Mouse (Mus musculus) right cerebral cortex, adult 2 months (tissue): Measurements from ENCODE around the gene Adamts17.

Source experiments
- DNase-seq, 2 experiments: peaks; one replicate each; pipeline ENCODE4 v3.0.0; 2021 to 2022; ENCODE audit warnings: low spot score in 2 of 2

The Adamts17 gene

DNA sequence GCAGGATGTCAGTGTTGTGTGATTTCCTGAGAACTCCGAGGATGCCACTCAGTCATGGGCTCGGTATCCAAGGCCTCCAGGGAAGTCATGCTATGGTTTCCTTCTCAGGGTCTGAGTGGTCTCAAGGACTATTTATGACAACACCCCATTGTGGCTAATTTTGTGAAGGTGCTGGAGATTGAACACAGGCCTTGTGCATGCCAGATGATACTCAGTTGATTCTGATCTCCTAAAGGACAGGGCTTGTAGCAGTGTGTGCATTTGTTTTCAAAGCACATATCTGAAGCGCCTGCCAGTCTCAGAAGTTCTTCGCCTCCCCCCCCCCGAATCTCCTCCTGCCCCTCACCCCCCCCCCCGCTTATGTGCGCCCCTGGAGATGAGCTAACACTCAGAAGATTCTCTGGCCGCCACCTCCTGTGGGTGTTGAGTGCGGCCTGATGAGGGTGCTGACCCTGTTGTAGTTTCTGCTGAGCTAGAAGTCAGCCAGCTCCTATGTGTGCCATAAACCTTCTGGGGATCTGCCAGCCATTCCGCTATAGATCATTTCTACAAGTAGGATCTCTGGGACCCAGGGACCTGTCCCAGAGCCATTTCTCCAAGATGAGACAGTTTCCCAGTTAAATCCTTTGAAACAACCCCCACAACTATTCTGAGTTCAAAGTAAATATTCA is 232.6 kb downstream of the Adamts17 start:
- DNase-seq = no peak

DNA sequence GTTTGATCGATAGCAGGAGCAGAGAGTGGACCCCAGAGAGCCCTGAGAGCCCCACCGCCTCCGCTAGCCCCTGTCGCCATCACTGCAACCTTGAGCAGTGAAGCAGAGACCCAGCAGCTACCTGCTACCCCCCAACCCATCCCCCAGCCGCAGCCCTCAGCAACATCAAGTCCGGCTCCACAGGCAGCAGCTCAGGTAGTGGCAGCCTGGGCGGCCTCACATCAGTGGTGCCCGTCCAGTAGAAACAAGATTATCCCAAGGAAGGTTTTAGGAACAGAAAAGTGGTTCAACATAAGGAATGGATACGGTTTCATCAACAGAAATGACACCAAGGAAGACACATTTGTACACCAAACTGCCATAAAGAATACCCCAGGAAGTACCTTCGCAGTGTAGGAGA is 243.2 kb downstream of the Adamts17 start:
- DNase-seq = no peak

DNA sequence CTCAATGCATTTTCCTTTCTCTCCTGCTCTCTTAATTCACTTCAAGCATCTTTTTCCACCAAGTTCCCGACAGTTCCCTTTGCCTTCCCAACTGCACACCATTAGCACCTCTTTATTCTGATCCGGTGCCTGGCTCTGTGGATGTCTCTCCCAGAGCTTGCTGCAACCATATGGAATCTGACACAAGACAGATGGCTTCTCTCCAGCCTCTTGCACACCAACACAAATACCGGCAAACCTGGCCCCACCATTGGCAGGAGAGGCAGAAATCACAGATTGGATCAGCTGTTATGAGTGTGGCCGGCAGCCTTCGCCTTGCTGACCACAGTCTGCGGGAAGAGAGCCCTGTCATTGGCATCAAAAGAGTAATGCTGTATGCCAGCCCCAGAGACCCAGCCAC is 248.2 kb downstream of the Adamts17 start:
- DNase-seq = peak in 1 of 2 experiments; percentile 27

DNA sequence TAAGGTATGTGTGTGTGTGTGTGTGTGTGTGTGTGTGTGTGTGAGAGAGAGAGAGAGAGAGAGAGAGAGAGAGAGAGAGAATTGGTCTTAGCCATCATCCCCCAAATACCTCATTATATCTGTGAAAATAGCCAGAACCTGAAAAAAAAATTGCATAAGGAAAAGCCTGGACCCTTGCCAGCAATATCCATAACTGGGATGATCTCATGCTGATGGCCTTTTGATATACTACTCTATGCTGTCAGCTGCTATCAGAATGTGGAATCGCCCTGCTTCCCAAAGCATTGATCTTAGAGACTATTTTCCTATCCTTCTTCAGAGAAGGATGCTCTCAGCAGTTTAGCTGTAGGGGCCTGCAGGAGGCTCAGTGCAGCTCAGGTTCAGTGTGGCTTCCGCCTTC is 257.6 kb downstream of the Adamts17 start:
- DNase-seq = no peak

DNA sequence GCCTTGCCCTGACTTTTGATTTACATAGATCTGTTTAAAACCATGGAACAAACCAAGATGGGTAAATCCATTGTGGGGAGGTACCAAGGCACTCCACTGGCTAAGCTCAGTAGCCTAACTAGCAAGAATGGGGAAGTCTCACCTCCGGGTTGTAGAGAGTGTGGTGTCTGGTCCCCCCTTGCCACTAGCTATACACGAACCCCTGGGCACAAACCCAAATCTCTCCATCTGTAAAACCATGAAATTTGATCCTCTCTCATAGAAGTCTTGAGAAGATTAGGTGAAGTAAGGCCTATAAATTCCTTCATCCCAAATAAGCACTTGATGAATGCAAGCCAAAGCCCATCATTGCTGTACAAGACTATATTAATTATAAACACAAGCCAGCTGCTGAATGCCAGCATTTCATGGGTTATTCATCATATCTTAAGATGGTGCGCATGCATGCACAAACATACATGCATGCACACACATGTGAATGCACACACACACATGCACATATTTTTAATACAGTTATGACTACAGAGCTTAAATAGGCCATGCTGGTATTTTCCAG is 262.0 kb downstream of the Adamts17 start:
- no peak for DNase-seq

DNA sequence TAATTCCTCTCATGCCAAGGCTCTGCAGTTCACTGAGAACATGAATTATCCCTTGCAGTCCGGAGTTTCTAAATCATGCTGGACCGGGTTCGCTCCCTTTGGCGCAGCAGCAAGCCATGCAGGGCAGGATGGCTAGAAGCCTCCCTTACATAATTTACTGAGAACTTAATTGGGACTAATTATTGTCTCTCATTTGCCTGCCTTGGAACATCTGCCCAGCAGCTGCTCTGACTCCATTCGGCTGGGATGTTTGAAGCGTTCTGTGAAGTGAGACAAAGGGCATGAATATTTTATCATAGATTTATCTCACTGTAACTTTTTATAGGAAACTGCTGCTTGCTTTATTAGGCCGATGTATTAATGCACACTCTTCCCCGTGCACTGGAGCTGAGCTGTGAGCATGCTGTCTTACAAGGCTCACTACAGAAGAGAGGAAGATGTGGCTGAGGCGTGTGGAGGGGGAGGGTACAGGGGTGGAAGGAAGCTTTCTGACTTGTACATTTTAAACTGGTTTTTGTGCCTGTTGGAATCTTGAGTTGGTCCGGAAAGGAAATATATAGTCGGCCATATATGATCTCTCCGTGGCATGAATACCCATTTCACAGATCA is 271.1 kb downstream of the Adamts17 start:
- peak in 1 of 2 experiments; percentile 15 for DNase-seq

DNA sequence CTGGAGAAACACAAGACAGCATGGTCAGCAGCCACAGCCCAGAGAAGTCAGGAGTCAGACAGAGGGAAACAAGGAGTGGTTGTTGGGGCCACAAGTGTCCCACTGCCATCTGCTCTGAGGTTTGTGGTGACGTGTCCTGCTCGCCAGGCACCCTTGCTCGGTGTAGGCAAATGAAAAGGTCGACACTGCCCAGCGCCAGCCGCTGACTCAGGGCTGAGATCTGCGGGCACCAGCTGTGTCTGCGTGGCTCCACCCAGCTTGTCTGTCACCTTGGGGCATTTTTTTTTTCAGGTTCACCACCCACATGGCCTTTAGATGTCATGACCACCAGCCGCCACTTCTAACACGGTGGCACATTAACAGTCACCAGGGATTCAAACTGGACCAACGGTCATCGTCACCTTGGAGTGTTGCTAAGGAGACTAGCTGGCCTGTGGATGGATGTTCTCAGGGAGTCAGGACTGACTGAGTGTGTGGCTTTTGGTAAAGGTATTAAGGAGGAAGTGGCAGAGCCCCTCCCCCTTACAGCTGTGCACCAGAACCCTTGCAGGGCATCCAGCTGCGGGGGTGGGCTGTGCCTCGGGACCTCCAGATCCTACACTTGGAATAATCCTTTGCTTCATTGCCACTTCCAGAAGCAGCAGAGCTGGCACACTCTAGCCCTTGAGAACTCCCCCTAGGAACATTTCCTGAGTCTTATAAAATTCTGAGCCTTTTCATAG is 273.1 kb downstream of the Adamts17 start:
- DNase-seq = no peak

DNA sequence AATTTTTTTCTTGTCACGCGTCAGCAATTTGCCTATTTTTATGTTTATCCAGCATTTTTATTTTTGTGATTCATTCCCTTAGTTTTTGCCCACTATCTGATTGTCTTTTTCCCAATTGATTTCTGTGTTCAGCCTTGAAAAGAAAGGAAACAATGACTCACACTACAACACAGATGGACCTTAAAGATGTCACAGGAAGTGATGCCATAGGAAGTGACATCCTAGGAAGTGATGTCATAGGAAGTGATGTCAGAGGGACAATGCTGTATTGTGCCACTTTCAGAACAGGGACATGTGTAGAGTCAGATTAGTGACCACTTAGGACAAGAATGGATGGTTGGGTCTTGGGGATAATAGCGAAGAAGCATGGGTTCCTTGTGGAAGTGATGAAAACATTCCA is 274.5 kb downstream of the Adamts17 start:
- no peak for DNase-seq

DNA sequence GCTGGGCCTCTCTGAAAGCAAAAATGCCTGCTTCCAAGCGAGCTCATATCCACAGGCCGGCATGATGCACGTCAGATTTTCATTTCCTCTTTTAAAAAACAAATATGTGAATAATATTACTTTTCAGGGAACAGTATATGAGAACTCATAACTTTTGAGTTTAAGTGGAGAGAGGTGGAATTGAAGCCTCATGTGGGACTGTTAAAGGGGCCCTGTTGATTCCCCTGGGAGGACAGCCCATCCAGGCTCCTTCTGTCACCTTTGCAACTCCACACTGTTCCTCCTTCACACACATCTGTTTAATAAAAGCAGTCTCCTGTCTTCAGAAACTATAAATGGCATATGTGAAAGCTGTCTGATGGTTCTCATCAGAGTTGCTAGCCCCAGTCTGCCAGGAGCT is 275.5 kb downstream of the Adamts17 start:
- no peak for DNase-seq

DNA sequence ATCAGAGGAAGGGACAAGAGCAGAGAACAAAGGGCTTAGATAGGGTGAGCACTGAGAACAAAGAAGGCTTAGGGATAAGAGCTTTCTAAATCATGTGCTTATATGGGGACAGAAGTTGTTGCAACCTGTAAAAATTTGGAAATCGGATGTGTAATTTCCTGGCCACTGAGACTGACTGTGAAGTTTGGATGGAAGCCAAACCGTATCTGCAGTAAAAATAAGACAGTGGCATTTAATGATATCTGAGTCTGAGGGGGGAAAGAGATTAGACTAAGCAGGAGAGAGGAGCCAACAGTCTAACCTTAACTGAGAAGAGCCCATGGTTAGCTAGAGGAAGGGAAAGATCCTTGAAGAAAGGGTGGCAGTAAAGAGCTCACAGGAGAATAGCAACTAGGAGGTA is 295.6 kb downstream of the Adamts17 start:
- DNase-seq = no peak

DNA sequence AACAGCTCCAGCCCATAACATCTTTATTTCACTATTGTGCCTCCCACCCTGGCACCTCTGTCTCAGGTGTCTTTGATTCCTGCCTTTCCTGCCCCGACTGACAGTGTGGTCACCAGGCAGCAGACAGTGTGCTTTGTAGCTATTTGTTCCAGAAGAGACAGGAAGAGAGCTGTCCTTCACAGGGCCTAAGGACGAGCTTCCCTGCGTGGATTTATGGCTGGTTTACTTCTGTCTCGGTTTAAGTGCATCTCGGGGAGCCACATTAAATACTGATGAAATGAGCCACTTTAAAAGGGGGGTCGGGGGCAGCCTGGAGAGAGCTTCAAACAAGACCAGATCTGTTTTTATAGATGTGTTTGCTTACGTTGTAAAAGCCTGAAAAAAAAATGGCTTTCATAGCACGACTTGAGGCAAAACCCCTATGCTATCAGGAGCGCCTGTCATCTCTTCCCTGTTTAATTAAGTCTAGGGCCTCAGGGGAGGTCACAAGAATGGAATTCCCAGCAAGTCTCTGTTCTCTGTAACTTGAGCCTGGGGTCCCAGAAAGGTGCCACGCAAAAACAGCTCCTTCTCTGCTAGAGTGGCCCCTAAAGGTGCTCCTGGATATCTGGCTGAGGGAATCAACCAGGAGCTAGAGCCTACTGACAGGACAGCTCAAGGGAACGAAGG is 302.9 kb downstream of the Adamts17 start:
- DNase-seq = no peak

DNA sequence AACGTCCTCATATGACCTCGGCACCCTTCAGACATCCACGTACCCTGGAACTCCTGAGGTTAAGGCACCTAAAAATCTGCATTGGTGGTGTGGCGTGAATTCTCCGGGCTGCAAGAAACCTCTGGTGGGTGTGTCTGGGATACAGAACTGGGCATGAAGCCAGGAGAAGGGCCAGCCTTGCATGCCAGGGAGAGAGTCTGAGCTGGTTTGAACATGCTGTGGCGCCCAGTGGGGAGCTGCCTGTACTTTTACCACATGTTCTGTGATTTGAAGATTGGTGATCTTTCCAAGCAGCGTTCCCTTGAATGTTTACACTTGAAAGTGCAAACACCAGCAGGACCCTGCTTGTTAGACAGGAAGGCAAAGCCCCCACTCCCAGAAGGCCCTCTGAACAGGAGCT is 306.2 kb downstream of the Adamts17 start:
- DNase-seq = no peak

DNA sequence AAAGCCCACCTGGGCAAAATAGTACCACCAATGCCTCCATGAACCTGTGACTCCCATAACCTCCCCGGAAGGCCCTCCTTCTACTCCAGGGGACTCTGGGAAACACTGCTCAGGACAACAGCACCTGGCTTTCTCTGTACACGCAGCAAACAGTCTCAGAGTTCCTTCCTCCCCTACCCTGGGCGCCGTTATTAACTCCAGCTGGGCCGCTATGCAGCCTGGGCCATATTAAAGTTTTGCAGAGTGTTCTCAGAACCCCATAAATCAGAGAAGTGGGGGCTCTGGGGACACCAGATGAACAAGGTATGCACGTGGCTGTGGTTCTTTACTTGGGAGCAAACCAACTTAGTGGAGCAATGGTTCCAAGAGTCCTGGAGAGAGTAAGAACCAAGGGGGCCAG is 306.6 kb downstream of the Adamts17 start:
- DNase-seq = no peak

DNA sequence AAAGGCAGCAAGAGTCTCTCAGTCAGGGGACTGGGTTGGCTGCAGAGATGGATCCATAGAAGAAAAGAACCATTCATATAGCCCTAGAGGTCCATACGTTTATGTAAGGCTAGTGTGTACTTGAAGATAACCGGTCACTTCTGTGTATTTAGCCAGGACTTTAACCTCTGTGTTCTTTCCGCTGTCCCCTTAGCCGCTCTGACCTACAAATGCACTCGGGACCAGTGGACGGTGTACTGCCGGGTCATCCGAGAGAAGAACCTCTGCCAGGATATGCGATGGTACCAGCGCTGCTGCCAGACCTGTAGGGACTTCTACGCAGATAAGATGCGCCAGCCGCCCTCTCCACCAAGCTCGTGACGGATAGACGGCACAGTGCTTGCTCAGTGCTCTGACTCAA is 310.2 kb downstream of the Adamts17 start:
- DNase-seq = no peak

DNA sequence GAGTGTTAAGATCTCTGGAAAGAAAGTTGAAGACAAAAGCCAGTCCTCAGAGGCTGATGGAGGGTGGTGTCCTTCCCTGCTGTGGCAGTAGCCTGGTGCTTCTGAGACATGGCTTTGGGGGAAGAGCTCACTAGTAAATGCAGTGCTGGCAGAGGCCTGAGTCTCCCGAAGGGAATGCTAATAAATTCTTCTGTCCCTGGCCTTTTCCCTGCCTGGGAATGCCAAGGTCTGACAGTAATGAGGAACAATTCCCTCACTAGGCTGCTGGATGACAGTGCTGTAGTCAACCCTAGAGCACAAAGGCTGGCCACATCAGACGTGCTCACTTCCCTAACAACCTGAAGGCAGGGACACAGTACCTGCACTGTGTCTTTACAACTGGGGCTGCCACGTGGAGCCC is 313.1 kb downstream of the Adamts17 start:
- no peak for DNase-seq

DNA sequence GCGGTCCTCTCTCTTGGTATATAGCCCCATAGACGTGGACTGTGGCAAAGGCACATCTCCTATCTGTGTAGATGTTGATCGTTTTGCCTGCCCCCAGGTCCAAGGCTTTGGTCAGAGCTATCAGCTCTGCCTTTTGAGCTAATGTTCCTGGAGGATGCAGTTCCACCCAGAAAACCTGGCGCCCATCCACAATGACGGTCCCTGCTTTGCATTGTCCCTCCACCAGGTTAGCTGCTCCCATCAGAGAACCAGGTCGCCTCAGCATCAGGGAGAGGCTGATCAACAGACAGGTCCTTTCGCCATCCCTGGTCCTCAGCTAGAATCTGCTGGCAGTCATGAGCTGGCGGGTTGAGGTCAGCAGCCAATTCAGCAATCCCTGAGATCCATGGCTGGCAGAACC is 322.6 kb downstream of the Adamts17 start:
- no peak for DNase-seq

DNA sequence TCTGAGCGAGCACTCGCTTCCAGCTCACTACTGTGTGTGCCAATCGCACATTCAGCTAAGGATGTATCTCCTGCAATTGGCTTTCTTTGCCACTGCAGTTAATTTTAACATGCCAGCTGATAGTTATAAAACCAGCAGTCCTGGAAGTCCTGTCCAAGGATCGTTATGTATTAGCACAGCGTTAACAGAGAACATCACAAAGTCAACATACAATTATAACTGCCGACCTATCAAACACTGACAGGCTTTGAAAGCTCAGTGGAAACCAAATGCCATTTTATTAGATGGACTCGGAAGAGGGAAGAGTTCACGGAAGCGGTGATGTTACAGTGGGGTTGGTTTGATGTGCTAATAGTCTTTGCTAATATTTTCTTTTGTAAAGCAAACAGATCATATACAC is 328.8 kb downstream of the Adamts17 start:
- no peak for DNase-seq

DNA sequence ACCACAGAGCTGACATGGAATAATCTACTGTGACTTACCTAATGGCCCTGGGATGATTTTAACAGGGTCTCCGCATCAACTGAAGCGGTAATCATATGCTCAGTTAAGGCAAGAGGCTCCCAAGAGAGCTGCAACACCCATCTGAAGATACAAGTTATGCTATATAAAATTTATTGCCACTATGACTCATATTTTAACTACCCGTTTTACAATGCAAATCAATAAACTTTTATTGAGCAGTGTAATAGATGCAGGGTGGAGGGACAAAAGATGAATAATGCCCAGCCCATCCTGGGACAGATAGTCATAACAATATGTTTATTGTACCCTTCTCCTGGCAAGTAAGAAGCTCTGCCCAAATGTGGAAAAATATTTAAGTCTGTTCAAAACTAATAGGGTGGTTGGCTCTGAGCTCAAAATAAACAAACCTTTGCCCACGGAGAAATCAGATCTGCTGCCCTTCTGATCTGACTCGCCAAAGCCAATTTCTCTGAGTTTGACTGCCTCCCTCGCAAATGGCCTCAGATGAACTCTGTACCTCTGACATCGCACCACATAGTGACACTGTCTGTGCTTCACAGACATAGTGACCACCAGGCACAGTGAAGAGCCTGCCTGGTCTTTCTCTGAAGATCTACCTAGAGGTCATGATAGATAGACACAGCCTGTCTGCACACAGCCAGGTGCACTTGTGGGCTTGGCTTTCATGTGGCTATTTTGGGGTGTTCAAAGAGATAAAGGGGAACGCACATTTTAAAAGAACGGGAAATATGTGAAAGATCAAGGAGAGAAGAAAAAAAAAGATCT is 329.4 kb downstream of the Adamts17 start:
- no peak for DNase-seq

DNA sequence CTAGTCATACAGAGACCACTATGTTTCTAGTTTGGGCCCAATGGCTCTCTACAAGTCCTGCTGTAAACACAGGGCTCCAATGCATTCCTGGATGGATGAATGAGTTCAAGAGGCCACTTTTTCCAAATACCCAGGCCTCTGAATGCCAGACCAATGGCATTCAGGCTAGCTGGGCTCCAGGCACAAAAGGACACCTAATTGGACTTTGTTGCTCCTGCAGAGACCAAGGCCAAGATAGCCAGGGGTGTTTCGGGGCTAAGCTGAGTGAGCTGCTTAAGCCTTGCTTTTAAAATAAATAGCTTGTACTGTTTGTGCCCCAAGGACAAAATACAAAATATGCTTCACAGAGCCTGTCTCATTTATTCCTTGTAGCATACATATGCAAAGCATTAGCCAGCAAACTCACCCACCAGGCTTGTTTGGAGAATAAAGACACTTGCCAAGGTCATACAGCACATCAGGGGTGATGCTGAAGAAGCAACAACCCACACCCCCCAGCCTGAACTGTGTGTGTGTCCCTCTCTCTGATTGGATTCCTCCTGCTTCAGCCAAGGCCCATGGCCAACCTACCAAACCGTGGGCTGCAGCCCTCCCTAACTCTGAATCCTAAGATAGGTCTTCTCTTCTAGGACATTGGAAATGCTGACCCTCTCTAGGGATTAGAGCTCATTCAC is 334.1 kb downstream of the Adamts17 start:
- DNase-seq = no peak

DNA sequence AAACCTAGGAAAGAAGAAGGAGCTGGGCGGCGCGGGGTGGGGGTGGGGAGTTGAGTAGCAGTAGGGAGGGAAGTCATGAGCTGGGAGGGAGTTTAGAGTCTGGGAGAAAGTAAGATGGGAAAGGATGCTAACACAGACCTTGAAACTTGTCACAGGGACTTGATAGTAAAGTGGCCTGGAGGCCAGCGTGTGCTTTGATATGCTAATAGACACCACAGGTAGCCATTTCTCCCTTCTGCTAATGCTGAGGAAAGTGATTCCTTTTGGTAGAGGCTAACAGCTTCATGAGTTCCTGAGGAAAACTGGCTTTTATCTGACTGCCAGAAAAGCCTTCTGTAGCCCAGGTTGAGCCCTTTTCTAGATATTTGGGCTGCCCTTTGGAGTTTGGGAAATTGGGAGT is 344.3 kb downstream of the Adamts17 start:
- no peak for DNase-seq

DNA sequence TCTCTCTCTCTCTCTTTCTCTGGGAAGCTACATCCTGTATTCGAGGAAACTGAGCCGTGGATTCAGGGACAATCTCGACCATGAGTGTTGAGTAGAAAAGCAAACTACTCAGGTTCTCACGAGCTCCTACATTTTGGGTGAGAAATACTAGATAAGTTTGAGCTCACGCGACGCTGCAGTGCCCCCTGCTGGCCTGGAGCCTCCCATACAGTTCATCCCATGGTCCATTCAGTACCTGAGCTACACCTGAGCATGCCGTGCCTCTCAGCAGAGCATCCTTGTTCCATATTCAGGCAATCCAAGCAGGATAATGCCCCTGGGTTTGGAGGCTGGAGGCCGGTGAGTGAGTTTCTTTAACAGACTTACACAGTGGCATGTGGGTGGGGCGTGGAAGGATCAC is 359.9 kb downstream of the Adamts17 start:
- DNase-seq = peak; percentile 68 to 72
